Mouse (Mus musculus) cerebellum, postnatal 10 days (tissue): ENCODE measurements at regions not wholly inside any gene's neighbourhood (a gene's known extent, or its start where the extent isn't known, plus 50 kb on each side); places are given as distances from the start of the nearest gene placed in this dataset.

ENCODE experiments used
- DNase-seq, 2 experiments: peaks; one replicate each; pipeline ENCODE4 v3.0.0; 2021; ENCODE audit warnings: mixed read lengths in 2 of 2

GRCm38 (mm10) chr1:193678448-193678847 is 308.4 kb upstream of the Camk1g start:
- no peak for DNase-seq

GRCm38 (mm10) chr1:193673236-193673830 is 303.2 kb upstream of the Camk1g start:
- DNase-seq: peak; percentile 80 to 84

- DNase-seq: no peak
Measured at GRCm38 (mm10) chr1:193672681-193673080, 302.6 kb upstream of the Camk1g start.

DNA sequence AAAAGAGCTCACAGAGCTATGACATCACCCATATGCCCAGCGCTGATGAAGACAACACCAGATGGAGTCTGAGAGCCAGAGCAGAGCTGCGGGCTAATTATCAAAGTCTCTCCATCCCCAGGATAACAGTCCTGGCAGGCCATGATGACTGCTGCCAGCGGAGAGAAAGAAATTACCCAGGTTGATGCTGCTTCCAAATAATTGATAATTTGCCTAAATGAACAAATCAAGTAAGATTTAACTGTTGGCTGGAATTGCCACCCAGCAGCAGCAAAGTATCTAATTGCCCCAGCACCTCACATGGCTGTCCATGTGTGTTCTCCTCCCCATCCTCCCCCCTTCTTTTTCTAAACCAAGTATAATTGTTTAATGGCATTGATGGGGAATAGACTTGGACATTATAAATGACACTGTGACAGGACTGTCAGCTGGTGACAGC is 301.7 kb upstream of the Camk1g start:
- peak; percentile 63 to 64 for DNase-seq

GRCm38 (mm10) chr1:193671046-193671445 is 300.9 kb upstream of the Camk1g start:
- DNase-seq: no peak

GRCm38 (mm10) chr1:193670008-193670407 is 299.9 kb upstream of the Camk1g start:
- no peak for DNase-seq

GRCm38 (mm10) chr1:193668841-193669240 is 298.7 kb upstream of the Camk1g start:
- peak; percentile 58 to 60 for DNase-seq

- DNase-seq: no peak
Measured at GRCm38 (mm10) chr1:193665854-193666253, 295.8 kb upstream of the Camk1g start.

DNA sequence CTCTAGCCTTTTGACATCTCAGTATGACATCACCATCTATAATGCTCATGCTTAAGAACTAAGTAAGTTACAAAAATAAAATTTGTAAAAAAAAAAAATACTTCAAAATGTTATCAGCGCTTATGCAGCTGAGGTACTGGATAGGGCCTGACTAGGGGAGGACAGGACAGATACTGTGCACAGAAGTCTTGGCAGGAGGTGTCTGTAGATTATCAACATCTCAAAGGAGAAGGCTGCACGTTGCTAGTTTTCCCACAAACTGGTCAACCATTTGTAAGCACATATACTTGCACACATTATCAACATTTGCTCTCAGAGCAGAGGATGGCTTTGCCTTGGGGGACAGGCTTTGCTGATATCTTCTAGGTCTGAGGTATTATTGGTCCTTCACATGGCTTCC is 294.5 kb upstream of the Camk1g start:
- no peak for DNase-seq

GRCm38 (mm10) chr1:193663587-193663986 is 293.5 kb upstream of the Camk1g start:
- DNase-seq: no peak

- no peak for DNase-seq
Measured at GRCm38 (mm10) chr1:193662166-193662890, 292.2 kb upstream of the Camk1g start.

DNA sequence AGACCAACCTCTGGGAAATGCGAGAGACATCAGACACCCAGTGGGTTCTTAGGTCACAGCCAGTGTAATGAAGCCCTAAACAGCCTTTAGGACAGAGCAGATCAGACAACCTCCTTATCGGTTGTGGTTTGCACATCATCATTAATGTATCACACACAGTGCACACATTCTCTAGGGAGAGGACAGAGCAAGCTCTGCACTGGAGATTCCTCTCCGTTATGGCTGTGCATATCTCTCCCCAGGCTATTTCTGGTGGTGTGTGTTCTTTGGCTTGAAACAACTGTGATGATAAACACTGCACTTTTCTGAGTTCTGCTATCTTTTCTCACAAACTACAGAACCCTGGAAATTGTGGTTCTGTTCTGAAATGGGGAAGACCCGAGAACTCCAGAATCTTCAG is 291.3 kb upstream of the Camk1g start:
- DNase-seq: no peak

DNA sequence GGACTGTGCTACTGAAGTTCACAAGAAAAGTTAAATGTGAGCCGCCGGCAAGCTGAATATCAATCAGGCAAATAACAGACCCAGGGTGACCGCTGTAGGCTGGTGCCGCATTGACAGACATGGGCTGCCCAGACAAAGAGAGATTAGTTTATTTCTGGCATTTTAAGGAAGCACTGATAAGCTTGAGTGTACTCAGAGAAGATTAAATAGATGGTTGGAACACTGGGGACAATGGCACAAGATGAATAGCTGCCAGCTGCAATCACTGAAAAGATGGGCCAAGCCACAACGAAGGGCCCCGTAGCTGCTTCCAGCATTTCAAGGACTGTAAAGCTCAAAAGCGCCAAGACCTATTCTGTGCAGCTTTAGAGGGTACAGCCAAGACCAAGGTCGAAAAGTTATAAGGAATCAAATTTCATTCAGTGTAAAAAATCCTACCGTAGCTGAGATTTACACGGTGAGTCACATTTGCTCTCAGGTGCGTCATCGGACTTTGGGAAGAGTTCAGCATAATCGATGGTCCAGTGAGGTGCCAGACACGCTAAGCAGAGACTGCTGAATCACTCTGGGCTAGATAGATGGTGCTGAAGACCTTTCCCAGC is 285.1 kb upstream of the Camk1g start:
- DNase-seq: no peak

DNA sequence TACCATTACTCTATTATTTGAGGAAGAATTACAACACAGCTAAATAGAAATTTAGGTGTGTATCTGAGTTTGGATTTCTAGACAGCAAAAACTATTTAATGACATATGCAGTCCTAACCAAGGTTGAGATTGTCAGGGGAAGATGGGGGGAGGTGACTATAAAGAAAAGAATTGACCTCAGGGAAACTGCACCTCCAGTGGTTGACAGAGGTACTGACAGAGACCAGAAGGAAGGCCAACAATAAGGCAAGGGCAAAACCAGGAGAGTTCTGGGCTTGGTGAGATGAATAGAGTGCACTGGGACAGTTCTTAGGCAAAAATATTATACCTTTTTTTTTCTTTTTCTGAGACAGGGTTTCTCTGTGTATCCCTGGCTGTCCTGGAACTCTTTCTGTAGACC is 280.2 kb upstream of the Camk1g start:
- DNase-seq: no peak

DNA sequence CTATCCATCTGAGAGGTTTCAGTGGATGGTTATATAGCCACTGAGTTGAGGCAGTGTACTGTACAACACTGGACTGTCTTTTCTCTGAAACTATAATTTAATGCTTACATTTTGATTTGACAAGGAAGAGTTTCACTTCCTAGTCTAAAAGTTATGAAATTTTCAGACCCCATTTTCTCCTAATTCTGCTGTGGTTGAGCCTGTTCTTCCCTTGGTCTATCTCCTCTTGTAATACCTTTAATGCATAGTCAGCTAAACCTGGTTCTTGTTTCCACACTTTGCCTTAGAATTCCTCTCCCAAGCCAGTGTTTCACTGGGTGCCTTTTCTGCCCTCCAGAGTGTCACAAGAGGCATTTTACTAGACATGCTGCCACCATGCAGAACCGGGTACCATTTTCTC is 279.3 kb upstream of the Camk1g start:
- DNase-seq: no peak

DNA sequence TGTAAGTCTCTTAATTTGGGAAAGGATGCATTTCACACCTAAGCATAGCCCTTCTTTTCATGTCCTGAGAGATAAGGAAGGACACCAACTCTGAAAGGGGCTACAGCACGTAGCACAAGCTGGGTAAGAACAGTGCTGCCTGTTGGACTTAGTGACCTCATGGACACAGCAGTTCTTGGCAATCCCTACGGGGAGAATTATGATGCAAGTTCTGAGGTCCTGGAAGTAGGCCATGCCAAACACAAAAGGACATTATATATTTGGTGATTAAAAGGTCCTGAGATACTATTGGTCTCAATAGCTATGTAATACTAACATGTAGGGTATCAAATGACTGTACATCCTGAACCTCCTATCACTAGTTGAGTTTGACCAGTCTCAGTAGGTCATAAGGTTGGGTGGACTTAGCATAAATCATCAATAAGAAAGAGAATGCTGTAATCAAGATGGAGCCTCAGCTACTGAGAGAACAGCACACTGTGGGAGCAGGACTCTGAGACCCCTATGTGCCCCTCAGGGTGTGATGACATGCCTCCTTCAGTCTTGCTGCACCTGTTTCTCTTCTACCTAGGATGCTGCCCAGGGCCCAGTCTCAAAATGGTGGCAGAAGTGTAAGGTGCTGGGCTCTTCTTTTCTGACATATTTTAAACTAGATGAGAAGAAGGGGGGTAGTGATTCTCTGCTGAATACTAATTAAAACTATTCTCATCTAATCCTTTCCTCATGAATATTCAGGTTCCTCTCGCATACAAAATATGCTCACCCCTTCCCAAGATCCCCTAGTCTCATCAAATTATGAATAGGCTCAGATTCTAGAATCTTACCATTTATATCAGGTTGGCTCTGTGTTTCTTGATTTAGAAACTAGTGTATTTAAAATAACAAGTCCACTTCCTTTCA is 277.5 kb upstream of the Camk1g start:
- DNase-seq: no peak

GRCm38 (mm10) chr1:193644506-193644905 is 274.4 kb upstream of the Camk1g start:
- peak; percentile 16 to 23 for DNase-seq

- DNase-seq: no peak
Measured at GRCm38 (mm10) chr1:193636451-193636850, 266.4 kb upstream of the Camk1g start.

DNA sequence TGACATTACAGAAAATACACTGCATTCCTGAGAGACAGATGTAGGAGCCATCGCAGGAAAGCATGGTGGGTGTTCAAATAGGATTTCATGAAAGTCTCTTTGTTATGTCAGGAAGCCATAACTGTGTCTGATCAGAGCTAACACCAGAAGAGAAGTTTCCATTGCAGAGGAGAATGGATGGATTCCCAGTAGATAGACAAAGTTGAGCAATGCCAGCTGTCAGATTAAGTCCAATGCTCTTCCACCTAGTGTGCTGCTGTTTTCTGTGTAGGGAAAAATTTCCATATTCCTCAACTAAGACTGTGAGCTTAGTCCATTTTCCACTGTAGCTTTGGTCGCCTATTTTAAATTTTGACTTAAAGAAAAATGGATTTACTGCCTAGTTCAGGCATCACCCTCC is 262.0 kb upstream of the Camk1g start:
- DNase-seq: no peak

- peak in 1 of 2 experiments; percentile 12 for DNase-seq
Measured at GRCm38 (mm10) chr1:193629887-193630286, 259.8 kb upstream of the Camk1g start.

DNA sequence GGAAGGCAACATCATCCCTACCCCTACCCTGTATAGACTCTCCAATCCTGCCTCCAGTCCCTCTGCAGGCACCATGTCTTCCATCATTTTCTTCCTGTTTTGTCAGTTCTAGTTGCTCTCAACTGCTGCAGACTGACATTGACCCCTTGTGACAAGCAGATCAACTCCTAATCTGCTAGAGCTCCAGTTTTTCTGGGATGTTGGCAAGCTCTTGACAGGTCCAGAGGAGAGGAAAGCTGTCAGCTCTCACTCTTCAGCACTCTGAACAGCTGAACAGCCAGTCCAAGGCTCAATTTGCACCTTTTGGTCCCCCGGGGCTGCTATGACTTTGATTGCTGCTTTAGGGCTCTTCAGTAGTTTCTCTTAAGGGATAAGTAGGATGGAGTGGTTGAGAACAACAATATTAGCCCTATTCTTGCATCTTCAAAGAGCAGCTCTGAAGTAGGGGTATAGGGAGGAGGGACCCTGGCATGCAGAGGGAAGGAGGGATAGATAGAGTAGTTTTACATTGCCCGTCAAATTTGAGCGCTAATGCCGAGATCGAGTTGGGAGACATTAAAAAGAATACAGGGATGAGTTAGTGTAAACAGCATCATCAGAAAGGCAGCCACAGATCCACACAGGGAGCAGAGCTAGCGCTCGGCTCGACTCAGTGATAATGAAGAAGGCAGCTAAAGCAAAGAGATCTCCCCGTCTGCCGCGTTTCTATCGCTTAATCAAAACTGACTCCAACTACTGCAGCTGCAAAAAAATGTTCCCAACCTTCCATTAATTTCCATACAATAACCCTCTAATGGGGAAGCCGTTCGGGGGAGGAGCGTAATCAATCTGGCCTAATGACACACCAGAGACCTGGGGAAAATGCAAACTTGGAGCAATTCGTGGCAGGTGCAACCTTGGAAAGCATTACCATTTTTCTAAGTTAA is 257.1 kb upstream of the Camk1g start:
- peak in 1 of 2 experiments; percentile 7 for DNase-seq
